Mouse (Mus musculus) left cerebral cortex, postnatal 4 days (tissue): ENCODE data around the gene Tmem94. TPM values are rescaled to one million over a fixed set of nuclear protein-coding genes. Genes with fewer than 3 reads are reported as not detected.

Experiments
- DNase-seq: peaks from one replicate; pipeline ENCODE4 v3.0.0-alpha.2; 2022
- intact Hi-C: fragments of 180-260 bp; cut with DNase I; formaldehyde crosslinking; loops from one replicate; pipeline ENCODE4 v1.15.1; 2025
- total RNA-seq, 2 experiments: library from RNA; stranded (reverse); gene quantifications; 2 replicates each; pipeline ENCODE4 v1.2.3; 2021

Tmem94 gene
- total RNA-seq, 2 experiments from 2014 or later = 37.3 to 44.1 TPM

GRCm38 (mm10) chr11:115806154-115806553 is 40.9 kb downstream of the Tmem94 start:
- intact Hi-C loops = no loop called here
- DNase-seq = no peak

- intact Hi-C loops = no loop called here
- peak; percentile 47 for DNase-seq
Measured at GRCm38 (mm10) chr11:115807306-115807705, 42.1 kb downstream of the Tmem94 start.

GRCm38 (mm10) chr11:115807971-115808370 is 42.7 kb downstream of the Tmem94 start:
- DNase-seq = no peak
- intact Hi-C loops = no loop called here

GRCm38 (mm10) chr11:115808696-115809310 is 43.6 kb downstream of the Tmem94 start:
- DNase-seq = peak; percentile 62
- intact Hi-C loops = no loop called here

GRCm38 (mm10) chr11:115809311-115809781 is 44.1 kb downstream of the Tmem94 start:
- intact Hi-C loops = no loop called here
- no peak for DNase-seq

GRCm38 (mm10) chr11:115810377-115810776 is 45.1 kb downstream of the Tmem94 start:
- intact Hi-C loops = loop anchor here (5.0 kb wide), 2 partner anchors 43 to 158 kb away; partner anchors contain the start of gene Tmem94
- DNase-seq = peak; percentile 47

- intact Hi-C loops = loop anchor here (5.0 kb wide), 2 partner anchors 44 to 159 kb away; partner anchors contain the start of gene Tmem94
- DNase-seq = no peak
Measured at GRCm38 (mm10) chr11:115811381-115812093, 46.3 kb downstream of the Tmem94 start.

GRCm38 (mm10) chr11:115812095-115812494 is 46.9 kb downstream of the Tmem94 start:
- no peak for DNase-seq
- intact Hi-C loops = loop anchor here (5.0 kb wide), 2 partner anchors 45 to 160 kb away; partner anchors contain the start of gene Tmem94

- DNase-seq = peak; percentile 35
Measured at GRCm38 (mm10) chr11:115812533-115813420, 47.5 kb downstream of the Tmem94 start.

GRCm38 (mm10) chr11:115813507-115814296 is 48.5 kb downstream of the Tmem94 start, which contains the start of gene Caskin2:
Caskin2 (minus strand) TSS chr11:115813639.
- peak; percentile 96 for DNase-seq
- intact Hi-C loops = loop anchor here (2.0 to 5.0 kb wide), 3 partner anchors 46 to 161 kb away; partner anchors contain the start of gene Tmem94

More at GRCm38 (mm10) chr11:115812533-115813420, 47.5 kb downstream of the Tmem94 start:
- intact Hi-C loops = loop anchor here (5.0 kb wide), 2 partner anchors 45 to 160 kb away; partner anchors contain the start of gene Tmem94

- intact Hi-C loops = loop anchor here (2.0 to 5.0 kb wide), 3 partner anchors 48 to 163 kb away; partner anchors contain the start of gene Tmem94
- DNase-seq = peak; percentile 88
Measured at GRCm38 (mm10) chr11:115814605-115815450, 49.6 kb downstream of the Tmem94 start, which contains the start of gene Tsen54. Tsen54 (plus strand) TSS chr11:115814724.

- DNase-seq = no peak
- intact Hi-C loops = no loop called here
Measured at GRCm38 (mm10) chr11:115817331-115817730, 52.1 kb downstream of the Tmem94 start.

GRCm38 (mm10) chr11:115819915-115820623 is 54.8 kb downstream of the Tmem94 start:
- intact Hi-C loops = no loop called here
- DNase-seq = no peak

GRCm38 (mm10) chr11:115821001-115821400 is 55.8 kb downstream of the Tmem94 start:
- intact Hi-C loops = no loop called here
- DNase-seq = no peak

GRCm38 (mm10) chr11:115823774-115824740 is 58.8 kb downstream of the Tmem94 start, which contains the start of gene Llgl2:
Llgl2 (plus strand) TSS chr11:115824049.
- intact Hi-C loops = no loop called here
- DNase-seq = peak; percentile 52

- DNase-seq = no peak
- intact Hi-C loops = no loop called here
Measured at GRCm38 (mm10) chr11:115824813-115825212, 59.6 kb downstream of the Tmem94 start.

GRCm38 (mm10) chr11:115826487-115826886 is 61.3 kb downstream of the Tmem94 start:
- intact Hi-C loops = no loop called here
- DNase-seq = no peak
